In the genomic region with DNA sequence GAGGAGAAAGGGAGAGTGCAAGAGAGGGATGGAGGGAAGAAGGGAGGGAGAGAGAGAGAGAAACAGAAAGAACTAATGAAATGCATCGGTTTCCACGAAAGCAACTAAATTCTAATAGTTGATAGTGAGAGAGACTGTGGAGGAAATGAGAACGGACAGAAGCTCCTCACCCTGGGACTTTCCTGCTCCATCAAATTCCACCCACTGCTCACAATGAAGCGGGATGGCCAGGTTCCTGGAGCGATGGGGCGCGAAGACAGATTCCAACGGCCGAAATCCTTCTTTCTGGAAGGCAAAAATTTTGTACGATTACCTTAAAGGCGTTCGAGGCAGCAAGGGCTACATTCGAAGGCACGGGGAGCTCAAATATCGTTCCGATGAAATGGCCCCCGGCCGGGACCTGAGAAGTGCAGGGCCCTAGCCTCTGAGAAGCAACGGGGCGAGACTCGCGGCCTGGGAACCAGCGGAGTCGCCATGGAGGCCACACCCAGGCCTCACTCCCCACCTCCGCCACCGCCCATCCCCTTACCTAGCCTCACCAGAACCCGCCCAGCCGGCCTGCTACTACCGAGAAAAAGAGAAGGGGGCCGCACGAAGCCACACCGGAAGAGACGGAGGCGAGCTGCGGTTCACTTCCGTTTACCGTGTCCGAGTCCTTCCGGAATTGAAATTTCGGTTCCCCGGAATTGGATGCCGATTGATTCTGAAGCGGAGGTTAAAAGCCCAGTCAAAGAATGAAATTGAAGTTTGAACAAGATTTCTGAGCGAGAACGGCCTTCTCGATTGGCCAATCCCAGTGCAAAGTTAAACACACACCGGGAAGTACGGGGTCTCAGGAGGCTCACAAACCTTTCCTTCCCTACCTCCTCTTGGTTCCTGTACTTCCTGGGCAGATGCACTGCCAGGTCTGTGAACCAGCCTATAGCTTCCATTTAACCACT, we compare ENCODE assay signal across 8 mouse cellular contexts. TPM values are rescaled to one million over a fixed set of nuclear protein-coding genes. Genes with fewer than 3 reads are reported as not detected.
DNase-seq lines count a peak whose midpoint lies in the region; ATAC-seq lines count a peak whose summit lies in the region.

A gene (minus strand): TSS at position 786 of the 941 bp plus-strand sequence.

- H3K4me3 ChIP-seq in hindbrain, embryonic 16.5 days (ENCODE audit: low read length), result peak within 1 kb of the TSS; percentile 88
- H3K4me3 ChIP-seq in macrophage (ENCODE audit: inconsistent target), result peak within 1 kb of the TSS; percentile 91

- H3K4me2 ChIP-seq in hindbrain, embryonic 16.5 days (ENCODE audit: low read length), result peak within 1 kb of the TSS; percentile 91

- no peaks in the 10 kb centered on the region for H3K9me3 ChIP-seq in hindbrain, embryonic 16.5 days (ENCODE audit: control insufficient read depth, low read length)

- 0 out of 2 replicates have a peak, but pooled peaks cover 2% of the 10 kb centered on the region for H3K36me3 ChIP-seq in hindbrain, embryonic 16.5 days (ENCODE audit: control insufficient read depth, insufficient read depth, low read length)
- H3K36me3 ChIP-seq in macrophage (ENCODE audit: inconsistent target), result peaks cover 15% of the 10 kb centered on the region

- peaks cover 52% of the 10 kb centered on the region for H3K79me2 ChIP-seq in macrophage (ENCODE audit: inconsistent target)

- peak; percentile 56 for DNase-seq in WW6 (ENCODE audit: low read depth, low spot score)
- peak; percentile 45 to 61 for DNase-seq in cerebellum, postnatal 4 days (ENCODE audit: low spot score in 2 of 2)
- DNase-seq in gastrocnemius, adult 18-20 months (ENCODE audit: low spot score), result peak; percentile 70
- peak; percentile 73 to 81 for DNase-seq in left cerebral cortex, adult 18-20 months (ENCODE audit: low spot score in 2 of 2)
- peak; percentile 87 for DNase-seq in right cerebral cortex, adult 18-20 months
- DNase-seq in urinary bladder, postnatal 10 days (ENCODE audit: low spot score), result peak; percentile 35

- H3K9ac ChIP-seq in hindbrain, embryonic 16.5 days (ENCODE audit: low read depth, low read length), result peak within 1 kb of the TSS; percentile 92

- ATAC-seq in hindbrain, embryonic 16.5 days, result peak; percentile 94

- peak within 1 kb of the TSS; percentile 89 for H3K27ac ChIP-seq in hindbrain, embryonic 16.5 days (ENCODE audit: low read depth, low read length)
- peak within 1 kb of the TSS; percentile 67 for H3K27ac ChIP-seq in macrophage

- WGBS in hindbrain, embryonic 16.5 days, result under 1% methylated on average over 47 of the region's 48 CpGs
- under 1% methylated on average over 48 of the region's 48 CpGs for WGBS in macrophage (ENCODE audit: missing documents)

- H3K27me3 ChIP-seq in hindbrain, embryonic 16.5 days (replicated peaks; ENCODE audit: control insufficient read depth, insufficient read depth, low read length), result no peaks in the 10 kb centered on the region

- peaks cover 15% of the 10 kb centered on the region for H3K4me1 ChIP-seq in hindbrain, embryonic 16.5 days (ENCODE audit: control insufficient read depth, insufficient read depth, low read depth, low read length)

RNA-seq across cellular contexts. Expression of the gene that starts here (rescaled TPM):
- total RNA-seq in gastrocnemius, adult 18-20 months (2021), result 1 to 10 TPM; 5.9 to 7.0 TPM
- polyA plus RNA-seq in hindbrain, embryonic 16.5 days (2015; fragmentation: Nextera tagmentation; extraction: Ambion mirVana), result 12.3 and 13.8 TPM in 2 replicates
- 10 to 100 TPM; 25.3 to 26.2 TPM for total RNA-seq in left cerebral cortex, adult 18-20 months (2021)
- total RNA-seq in macrophage (2018; cell fraction: chromatin; rRNA removed), result 100 to 1,000 TPM in 6 of 26 experiments, 10 to 100 TPM in 20; 23.8 to 124 (median 89.7) TPM
- 10 to 100 TPM in 15 of 26 experiments, 1 to 10 TPM in 11; 3.8 to 15.8 (median 10.6) TPM for total RNA-seq in macrophage (2018; cell fraction: cytosol; rRNA removed)
- 10 to 100 TPM; 17.6 to 70.8 (median 41.6) TPM for total RNA-seq in macrophage (2018; cell fraction: nucleus; rRNA removed)
- 3.2 to 5.8 TPM (median 5.8 TPM) in 3 replicates for polyA plus RNA-seq in macrophage (2018)

Comparison
In these comparisons a context has a peak if more than half of its experiments do, and no peak if none do; other contexts are left out.
1. Peak in every context shown above with its lines: DNase-seq, ATAC-seq, H3K4me3 ChIP-seq and H3K27ac ChIP-seq.
2. DNase-seq: peak in every context shown above with its lines; median percentile 87 in right cerebral cortex, adult 18-20 months; 77 in left cerebral cortex, adult 18-20 months; 70 in gastrocnemius, adult 18-20 months; 56 in WW6; 53 in cerebellum, postnatal 4 days; 35 in urinary bladder, postnatal 10 days.